Comparison of ENCODE assay signal across 8 mouse cellular contexts in genomic region chr3:100969176-100969917, GRCm38 (mm10). TPM values are rescaled to one million over a fixed set of nuclear protein-coding genes. Genes with fewer than 3 reads are reported as not detected.
DNase-seq lines count a peak whose midpoint lies in the region; ATAC-seq lines count a peak whose summit lies in the region.

Gene Ttf2, minus strand, starts transcription at chr3:100969663.

- peak within 1 kb of the TSS; percentile 67 for H3K9ac ChIP-seq in hindbrain, embryonic 16.5 days (ENCODE audit: low read depth, low read length)

- no peaks in the 10 kb centered on the region for H3K9me3 ChIP-seq in hindbrain, embryonic 16.5 days (ENCODE audit: control insufficient read depth, low read length)

- ATAC-seq in hindbrain, embryonic 16.5 days, result peak; percentile 99

- peak; percentile 83 for DNase-seq in WW6 (ENCODE audit: low read depth, low spot score)
- DNase-seq in cerebellum, postnatal 4 days (ENCODE audit: low spot score in 2 of 2), result peak; percentile 87 to 94
- peak; percentile 96 for DNase-seq in gastrocnemius, adult 18-20 months (ENCODE audit: low spot score)
- DNase-seq in left cerebral cortex, adult 18-20 months (ENCODE audit: low spot score in 2 of 2), result peak; percentile 88 to 91
- peak; percentile 89 for DNase-seq in right cerebral cortex, adult 18-20 months
- peak; percentile 78 for DNase-seq in urinary bladder, postnatal 10 days (ENCODE audit: low spot score)

- H3K27me3 ChIP-seq in hindbrain, embryonic 16.5 days (replicated peaks; ENCODE audit: control insufficient read depth, insufficient read depth, low read length), result no peaks in the 10 kb centered on the region

- peak within 1 kb of the TSS; percentile 90 for H3K4me2 ChIP-seq in hindbrain, embryonic 16.5 days (ENCODE audit: low read length)

- WGBS in hindbrain, embryonic 16.5 days, result under 1% methylated on average over 40 of the region's 40 CpGs
- under 1% methylated on average over 40 of the region's 40 CpGs for WGBS in macrophage (ENCODE audit: missing documents)

- no peak within 1 kb of the TSS for H3K27ac ChIP-seq in hindbrain, embryonic 16.5 days (ENCODE audit: low read depth, low read length)
- H3K27ac ChIP-seq in macrophage, result peak within 1 kb of the TSS; percentile 39

- H3K79me2 ChIP-seq in macrophage (ENCODE audit: inconsistent target), result peaks cover 5% of the 10 kb centered on the region; the same call in 1 of the 2 replicates

- H3K4me1 ChIP-seq in hindbrain, embryonic 16.5 days (ENCODE audit: control insufficient read depth, insufficient read depth, low read depth, low read length), result peaks cover 7% of the 10 kb centered on the region

- no peaks in the 10 kb centered on the region for H3K36me3 ChIP-seq in hindbrain, embryonic 16.5 days (ENCODE audit: control insufficient read depth, insufficient read depth, low read length)
- no peaks in the 10 kb centered on the region for H3K36me3 ChIP-seq in macrophage (ENCODE audit: inconsistent target)

- H3K4me3 ChIP-seq in hindbrain, embryonic 16.5 days (ENCODE audit: low read length), result peak within 1 kb of the TSS; percentile 60
- peak within 1 kb of the TSS; percentile 91 for H3K4me3 ChIP-seq in macrophage (ENCODE audit: inconsistent target)

RNA-seq across cellular contexts. Expression of gene Ttf2, which starts in this region (rescaled TPM):
- total RNA-seq in gastrocnemius, adult 18-20 months (2021), result 1 to 10 TPM; 2.8 to 3.2 TPM
- polyA plus RNA-seq in hindbrain, embryonic 16.5 days (2015; fragmentation: Nextera tagmentation; extraction: Ambion mirVana), result 3.6 and 4.8 TPM in 2 replicates
- 1 to 10 TPM; 1.3 to 1.5 TPM for total RNA-seq in left cerebral cortex, adult 18-20 months (2021)
- 10 to 100 TPM in 20 of 26 experiments, 1 to 10 TPM in 6; 5.4 to 50.7 (median 25.3) TPM for total RNA-seq in macrophage (2018; cell fraction: chromatin; rRNA removed)
- 10 to 100 TPM in 1 of 26 experiments, 1 to 10 TPM in 25; 4.8 to 10.5 (median 8.2) TPM for total RNA-seq in macrophage (2018; cell fraction: cytosol; rRNA removed)
- 10 to 100 TPM in 16 of 26 experiments, 1 to 10 TPM in 10; 4.6 to 39.8 (median 12.7) TPM for total RNA-seq in macrophage (2018; cell fraction: nucleus; rRNA removed)
- polyA plus RNA-seq in macrophage (2018), result 5.9 to 10.8 TPM (median 6.1 TPM) in 3 replicates
